Mouse (Mus musculus) stomach, embryonic 14.5 days (tissue): ENCODE results near the gene Dus2. TPM values are rescaled to one million over a fixed set of nuclear protein-coding genes. Genes with fewer than 3 reads are reported as not detected.
"Not testable (repeated sequence)": the region's sequence is repeated elsewhere in the genome, so short reads cannot be mapped to it uniquely, and the experiment has no call there.

Experiments
- ATAC-seq: fragments of 200-750 bp; cut with Nextera tagmentation; 2 replicates; pipeline ENCODE4 v1.8.0; 2017; ENCODE audit warnings: low read depth, moderate TSS enrichment; ENCODE audit not compliant: insufficient number of reproducible peaks, insufficient read depth, low FRiP score
- H3K27ac ChIP-seq: fragments of 300-500 bp; sonication (generic); 2 replicates; pipeline ENCODE4 v1.5.1; 2014; ENCODE audit warnings: mild to moderate bottlenecking, low read length, moderate library complexity, mixed read lengths
- H3K27me3 ChIP-seq: fragments of 300-500 bp; sonication (generic); 2 replicates; pipeline ENCODE4 v1.6.1; 2014; ENCODE audit warnings: low read length, control low read depth, mixed read lengths; ENCODE audit not compliant: control insufficient read depth, insufficient read depth
- H3K36me3 ChIP-seq: fragments of 300-500 bp; sonication (generic); 2 replicates; pipeline ENCODE4 v1.6.1; 2014; ENCODE audit warnings: mild to moderate bottlenecking, control low read depth, low read length, moderate library complexity, mixed read lengths; ENCODE audit not compliant: control insufficient read depth, insufficient read depth
- H3K4me1 ChIP-seq: fragments of 300-500 bp; sonication (generic); 2 replicates; pipeline ENCODE4 v1.6.1; 2014; ENCODE audit warnings: low read length, control low read depth, mixed read lengths; ENCODE audit not compliant: control insufficient read depth, insufficient read depth
- H3K4me2 ChIP-seq: fragments of 300-500 bp; sonication (generic); replicated peaks from 2 replicates; pipeline ENCODE4 v1.6.1; 2014; ENCODE audit warnings: low read depth, low read length, control low read depth
- H3K4me3 ChIP-seq: fragments of 300-500 bp; sonication (generic); 2 replicates; pipeline ENCODE4 v1.5.1; 2014; ENCODE audit warnings: low read depth, low read length, control low read depth
- H3K9ac ChIP-seq: fragments of 300-500 bp; sonication (generic); replicated peaks from 2 replicates; pipeline ENCODE4 v1.6.1; 2014; ENCODE audit warnings: low read depth, mild to moderate bottlenecking, control low read depth, low read length, moderate library complexity, mixed read lengths
- H3K9me3 ChIP-seq: fragments of 300-500 bp; sonication (generic); 2 replicates; pipeline ENCODE4 v1.6.1; 2016; ENCODE audit warnings: low read depth, low read length, control low read depth; ENCODE audit not compliant: control insufficient read depth
- WGBS: fragments of 180-500 bp; shearing (Covaris S2); extraction: QIAGEN DNeasy Blood & Tissue Kit; methylation state at CpG from one replicate; pipeline ENCODE4 v1.1.7; 2014; 5-methylcytosine and 5-hydroxymethylcytosine counted together
- polyA plus RNA-seq: library from polyadenylated mRNA; unstranded; fragments of >200 nt; fragmentation: Nextera tagmentation; extraction: Ambion mirVana; gene quantifications from 2 replicates; pipeline ENCODE4 v1.2.1, GENCODE M21; 2014

The Dus2 gene
- polyA plus RNA-seq, 1 experiment from 2014 or later: 22.8 TPM

GRCm38 (mm10) chr8:105996359-105996758 lies 5.2 kb downstream of the Dus2 start:
- H3K4me2 ChIP-seq: no peak overlapping the region
- no peaks in the 10 kb centered on the region for H3K27me3 ChIP-seq
- ATAC-seq: no peak
- no peak overlapping the region for H3K27ac ChIP-seq
- WGBS: 61% methylated on average over 7 of the region's 7 CpGs
- 0 out of 2 replicates have a peak, but pooled peaks cover 2% of the 10 kb centered on the region for H3K4me1 ChIP-seq
- H3K36me3 ChIP-seq: no peaks in the 10 kb centered on the region
- H3K9me3 ChIP-seq: no peaks in the 10 kb centered on the region
- H3K9ac ChIP-seq: no peak overlapping the region
- no peak overlapping the region for H3K4me3 ChIP-seq

DNA sequence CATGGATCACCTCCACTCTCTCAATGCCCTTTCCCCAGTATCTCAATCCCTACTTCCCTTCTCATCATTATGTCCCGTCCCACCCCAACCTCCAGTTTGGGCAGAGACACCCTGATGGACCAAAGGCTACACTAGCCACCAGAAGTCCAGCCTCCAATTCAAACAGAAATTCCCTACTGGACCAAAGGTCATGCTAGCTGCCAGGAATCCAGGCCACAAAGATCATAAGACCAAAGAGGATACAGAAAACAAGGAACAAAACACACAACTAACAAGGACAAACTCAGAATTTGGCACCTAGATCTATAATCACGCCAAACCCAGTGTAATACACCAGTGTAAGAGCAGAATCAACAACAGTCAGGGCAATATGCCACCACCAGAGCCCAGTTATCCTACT lies 7.8 kb downstream of the Dus2 start:
- Histone ChIP-seq H3K27me3 (no peaks in the 10 kb centered on the region), H3K4me2 (no peak overlapping the region), H3K9me3 (no peaks in the 10 kb centered on the region), H3K36me3 (no peaks in the 10 kb centered on the region), H3K4me3 (no peak overlapping the region), H3K4me1 (no peaks in the 10 kb centered on the region), H3K9ac (no peak overlapping the region), H3K27ac (no peak overlapping the region)
- whole genome bisulfite sequencing: 88% methylated on average over 2 of the region's 2 CpGs
- ATAC-seq: no peak

- no peak overlapping the region for H3K4me2 ChIP-seq
- no peaks in the 10 kb centered on the region for H3K36me3 ChIP-seq
- no peak for ATAC-seq
- no peak overlapping the region for H3K4me3 ChIP-seq
- no peak overlapping the region for H3K27ac ChIP-seq
- WGBS: 80% methylated on average over 4 of the region's 4 CpGs
- H3K4me1 ChIP-seq: no peaks in the 10 kb centered on the region
- no peaks in the 10 kb centered on the region for H3K9me3 ChIP-seq
- no peak overlapping the region for H3K9ac ChIP-seq
- H3K27me3 ChIP-seq: no peaks in the 10 kb centered on the region
Observed at GRCm38 (mm10) chr8:106001908-106002307, 10.8 kb downstream of the Dus2 start.

DNA sequence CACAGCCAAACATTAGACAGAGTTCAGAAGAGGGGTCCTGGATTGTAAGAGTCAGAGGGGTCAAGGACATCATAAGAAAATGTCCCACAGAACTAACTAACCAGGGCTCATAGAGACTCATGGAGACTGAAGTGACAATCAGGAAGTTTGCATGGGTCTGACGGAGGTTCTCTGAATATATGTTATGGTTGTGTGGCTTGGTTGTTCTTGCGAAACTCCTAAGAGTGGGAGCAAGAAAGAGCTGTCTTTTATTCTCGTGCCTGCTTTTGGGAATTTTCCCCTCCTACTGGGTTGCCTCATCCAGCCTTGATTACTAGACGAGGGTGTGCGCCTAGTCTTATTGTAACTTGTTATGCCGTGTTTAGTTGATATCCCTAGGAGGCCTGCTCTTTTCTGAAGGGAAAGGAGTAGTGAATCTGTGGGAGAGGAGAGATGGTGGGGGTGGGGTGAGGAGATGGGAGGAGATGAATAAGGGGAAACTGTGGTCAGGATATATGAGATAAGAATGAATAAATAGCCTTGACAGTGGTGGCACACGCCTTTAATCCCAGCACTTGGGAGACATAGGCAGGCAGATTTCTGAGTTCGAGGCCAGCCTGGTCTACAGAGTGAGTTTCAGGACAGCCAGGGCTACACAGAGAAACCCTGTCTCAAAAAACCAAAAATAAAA lies 13.5 kb downstream of the Dus2 start:
- H3K4me1 ChIP-seq: no peaks in the 10 kb centered on the region
- H3K36me3 ChIP-seq: no peaks in the 10 kb centered on the region
- no peak overlapping the region for H3K4me2 ChIP-seq
- no peak overlapping the region for H3K27ac ChIP-seq
- ATAC-seq: no peak
- no peak overlapping the region for H3K9ac ChIP-seq
- no peaks in the 10 kb centered on the region for H3K9me3 ChIP-seq
- WGBS: 78% methylated on average over 8 of the region's 8 CpGs
- no peaks in the 10 kb centered on the region for H3K27me3 ChIP-seq
- H3K4me3 ChIP-seq: no peak overlapping the region

- 78% methylated on average over 4 of the region's 4 CpGs for WGBS
Observed at GRCm38 (mm10) chr8:106005875-106006274, 14.7 kb downstream of the Dus2 start, which contains the start of gene Dpep2nb. Dpep2nb (minus strand) TSS chr8:106005975.

DNA sequence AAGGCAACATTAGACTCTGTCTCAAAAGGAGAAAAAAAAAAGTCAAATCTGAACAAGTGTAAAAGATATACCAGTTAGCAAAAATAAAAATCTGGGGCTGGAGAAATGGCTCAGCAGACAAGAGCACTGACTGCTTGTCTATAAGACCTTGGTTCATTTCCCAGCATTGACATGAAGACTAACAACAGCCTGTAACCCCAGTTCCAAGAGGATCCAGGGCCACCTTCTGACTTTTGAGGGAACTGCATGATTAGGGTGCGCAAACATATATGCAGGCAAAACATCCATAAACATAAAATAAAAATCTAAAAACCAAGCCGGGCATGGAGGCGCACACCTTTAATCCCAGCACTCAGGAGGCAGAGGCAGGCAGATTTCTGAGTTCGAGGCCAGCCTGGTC lies 15.3 kb downstream of the Dus2 start:
- H3K4me1 ChIP-seq: peaks cover 8% of the 10 kb centered on the region
- H3K9ac ChIP-seq: no peak overlapping the region
- no peak overlapping the region for H3K4me3 ChIP-seq
- ATAC-seq: no peak
- H3K27me3 ChIP-seq: no peaks in the 10 kb centered on the region
- no peaks in the 10 kb centered on the region for H3K36me3 ChIP-seq
- H3K27ac ChIP-seq: no peak overlapping the region
- H3K4me2 ChIP-seq: no peak overlapping the region
- WGBS: 89% methylated on average over 4 of the region's 4 CpGs
- H3K9me3 ChIP-seq: no peaks in the 10 kb centered on the region

More at GRCm38 (mm10) chr8:106005875-106006274, 14.7 kb downstream of the Dus2 start, which contains the start of gene Dpep2nb:
- H3K9me3 ChIP-seq: no peaks in the 10 kb centered on the region
- no peaks in the 10 kb centered on the region for H3K36me3 ChIP-seq
- H3K4me2 ChIP-seq: no peak within 1 kb of the TSS
- ATAC-seq: no peak
- no peaks in the 10 kb centered on the region for H3K27me3 ChIP-seq
- H3K27ac ChIP-seq: no peak within 1 kb of the TSS
- H3K4me1 ChIP-seq: peaks cover 8% of the 10 kb centered on the region
- no peak within 1 kb of the TSS for H3K9ac ChIP-seq
- H3K4me3 ChIP-seq: no peak within 1 kb of the TSS

GRCm38 (mm10) chr8:106007135-106007534 lies 16.0 kb downstream of the Dus2 start:
- Histone ChIP-seq H3K4me1 (peaks cover 8% of the 10 kb centered on the region), H3K4me2 (no peak overlapping the region), H3K27me3 (no peaks in the 10 kb centered on the region), H3K27ac (no peak overlapping the region), H3K36me3 (no peaks in the 10 kb centered on the region), H3K9ac (no peak overlapping the region), H3K4me3 (no peak overlapping the region), H3K9me3 (no peaks in the 10 kb centered on the region)
- 74% methylated on average over 3 of the region's 3 CpGs for WGBS
- no peak for ATAC-seq

DNA sequence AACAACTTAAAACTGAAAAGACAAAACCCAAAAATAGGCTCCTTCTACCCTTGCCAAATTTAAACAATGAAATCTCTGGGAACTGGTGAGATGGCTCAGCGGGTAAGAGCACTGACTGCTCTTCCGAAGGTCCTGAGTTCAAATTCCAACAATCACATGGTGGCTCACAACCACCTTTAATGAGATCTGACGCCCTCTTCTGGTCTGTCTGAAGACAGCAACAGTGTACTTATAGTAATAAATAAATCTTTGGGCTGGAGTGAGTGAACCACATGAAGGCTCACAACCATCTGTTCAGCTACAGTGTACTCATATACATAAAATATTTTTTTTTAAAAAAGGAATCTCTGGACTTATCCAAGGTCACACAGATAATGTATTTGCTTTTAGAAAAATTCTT lies 16.8 kb downstream of the Dus2 start:
- not testable (repeated sequence) for ATAC-seq, H3K9me3 ChIP-seq, H3K36me3 ChIP-seq, H3K27me3 ChIP-seq, H3K9ac ChIP-seq, H3K4me3 ChIP-seq, H3K27ac ChIP-seq, H3K4me1 ChIP-seq, H3K4me2 ChIP-seq
- WGBS: 61% methylated on average over 3 of the region's 3 CpGs
